Mouse (Mus musculus) liver (tissue): ENCODE measurements around the gene Slc41a2.
A peak's percentile ranks its signal among the peaks of the same experiment; 100 is the strongest.

Experiments
- DNase-seq: peaks from one replicate; pipeline ENCODE4 v3.0.0-alpha.2; 2020; ENCODE audit warnings: mixed read lengths

Gene Slc41a2

DNA sequence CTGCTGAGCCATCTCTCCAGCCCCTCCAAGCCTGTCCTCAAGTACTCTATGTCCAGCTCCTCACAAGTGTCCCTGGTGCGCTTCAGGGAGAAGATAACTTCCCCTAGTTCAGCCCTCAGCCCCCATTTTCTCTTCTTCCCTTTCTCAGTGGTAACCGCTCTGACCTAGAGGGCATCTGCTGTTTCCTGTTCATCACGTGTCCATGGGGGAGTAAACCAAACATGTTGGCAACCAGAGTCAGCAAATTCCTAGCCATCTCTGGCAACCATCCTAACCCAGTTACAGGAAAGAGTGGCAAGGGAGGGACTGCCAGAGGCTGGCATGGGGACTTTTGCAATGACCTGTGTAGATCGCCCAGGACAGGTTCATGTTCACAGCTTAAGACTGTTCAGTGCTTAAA lies 36.0 kb downstream of the Slc41a2 start:
- DNase-seq, result no peak

DNA sequence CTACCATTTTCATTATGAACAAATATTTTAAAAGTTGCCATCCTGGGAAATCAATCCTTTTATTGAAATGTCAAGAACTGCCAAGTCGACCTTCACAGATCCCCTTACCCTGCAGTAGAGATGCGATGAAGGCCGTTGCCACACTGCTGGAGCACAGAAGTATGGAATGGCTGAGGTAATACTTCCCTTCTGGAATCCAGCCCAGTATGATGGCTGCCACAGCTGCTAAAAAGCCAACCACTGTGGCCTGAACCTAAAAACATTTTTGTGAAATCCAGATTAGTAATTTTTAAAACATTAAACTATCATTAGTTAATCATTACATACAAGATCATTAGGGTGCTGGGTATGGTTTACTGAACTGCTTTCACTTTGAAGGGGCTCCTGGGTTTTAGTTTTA lies 36.6 kb downstream of the Slc41a2 start:
- DNase-seq, result no peak

- peak; percentile 34 for DNase-seq
These were observed 40.7 kb downstream of the Slc41a2 start for GRCm38 (mm10) chr10:83297017-83297416.

DNA sequence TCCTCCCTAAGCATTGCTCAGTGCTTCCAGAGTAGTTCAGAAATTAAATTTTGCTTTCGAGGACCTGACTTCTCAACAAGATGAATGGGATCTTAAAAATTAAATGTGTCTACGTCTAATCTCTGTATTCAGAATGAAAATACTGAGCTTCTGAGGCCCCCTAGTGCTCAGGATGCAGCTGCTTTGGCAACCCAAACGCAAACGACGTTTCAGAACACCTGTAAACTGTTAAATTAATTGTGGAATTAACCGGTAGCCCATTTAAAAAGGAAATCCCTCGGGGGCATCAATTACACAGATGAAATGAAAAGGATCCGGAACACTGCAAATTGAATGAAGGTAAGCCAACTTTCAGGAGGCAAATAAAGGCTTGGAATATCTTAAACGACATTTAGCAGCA lies 42.9 kb downstream of the Slc41a2 start:
- DNase-seq, result no peak

GRCm38 (mm10) chr10:83293352-83293751 lies 44.3 kb downstream of the Slc41a2 start:
- no peak for DNase-seq

- DNase-seq, result no peak
These were observed 46.0 kb downstream of the Slc41a2 start for GRCm38 (mm10) chr10:83291731-83292130.

GRCm38 (mm10) chr10:83287828-83288227 lies 49.9 kb downstream of the Slc41a2 start:
- no peak for DNase-seq

DNA sequence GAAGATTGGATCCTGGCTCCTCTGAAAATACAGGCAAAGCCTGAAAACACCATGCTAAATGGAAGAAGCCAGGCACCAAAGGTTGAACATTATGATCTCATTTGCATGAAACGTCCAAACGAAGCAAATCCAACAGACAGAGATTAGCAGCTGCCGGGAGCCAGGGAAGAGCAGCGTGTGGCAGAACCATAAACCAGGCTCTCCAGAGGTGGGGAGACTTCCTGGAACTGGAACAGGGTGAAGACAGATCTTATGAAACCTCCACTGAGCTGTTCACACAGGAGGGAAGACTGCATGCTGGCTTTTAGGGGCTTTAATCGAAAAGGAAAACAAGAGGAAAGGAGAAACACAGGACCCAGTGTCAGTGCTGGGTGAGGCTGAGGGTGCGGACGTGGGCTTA lies 51.3 kb downstream of the Slc41a2 start:
- no peak for DNase-seq

GRCm38 (mm10) chr10:83285724-83286256 lies 51.9 kb downstream of the Slc41a2 start:
- DNase-seq, result no peak

GRCm38 (mm10) chr10:83284916-83285315 lies 52.8 kb downstream of the Slc41a2 start:
- no peak for DNase-seq

- no peak for DNase-seq
These were observed 71.0 kb downstream of the Slc41a2 start for GRCm38 (mm10) chr10:83266731-83267130.

DNA sequence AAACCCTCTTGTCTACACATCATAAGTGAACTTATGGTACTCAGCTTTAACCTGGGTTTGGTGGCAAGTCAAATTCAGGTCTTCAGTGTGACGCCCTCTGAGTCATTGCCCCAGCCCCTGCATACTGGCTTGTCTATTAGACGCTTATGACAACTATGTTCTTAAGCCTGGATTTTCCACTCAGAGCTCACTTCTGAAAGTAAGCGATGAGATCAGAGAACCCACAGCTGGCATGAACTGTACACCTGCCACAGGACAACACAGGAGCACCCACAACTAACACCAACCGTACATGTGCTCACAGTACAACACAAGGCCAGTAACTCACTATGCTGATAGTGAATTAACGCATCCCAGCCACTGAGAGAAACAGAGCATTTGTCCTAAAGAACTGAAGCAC lies 71.4 kb downstream of the Slc41a2 start:
- no peak for DNase-seq

DNA sequence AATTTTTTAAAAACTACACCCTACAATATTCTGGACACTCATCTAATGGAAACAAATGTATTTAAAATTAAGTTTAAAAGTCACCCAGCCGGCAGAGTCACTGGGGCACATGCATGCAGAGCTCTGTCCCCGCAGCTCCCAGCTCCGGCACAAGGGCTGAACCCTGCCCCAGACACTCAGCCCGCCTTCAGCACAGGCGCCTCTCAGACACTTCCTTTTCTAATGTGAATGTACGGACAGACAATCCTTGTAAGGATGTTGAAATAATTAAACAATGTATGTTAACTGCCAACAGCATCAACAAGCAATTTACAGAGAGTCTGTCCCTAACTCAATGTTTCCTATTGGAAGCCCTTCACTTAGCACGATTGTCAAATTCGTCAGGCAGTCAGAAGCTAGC lies 73.0 kb downstream of the Slc41a2 start:
- DNase-seq, result no peak

GRCm38 (mm10) chr10:83264056-83264455 lies 73.6 kb downstream of the Slc41a2 start:
- DNase-seq, result no peak

- DNase-seq, result no peak
These were observed 76.4 kb downstream of the Slc41a2 start for GRCm38 (mm10) chr10:83261264-83261663.

GRCm38 (mm10) chr10:83251377-83251776 lies 86.3 kb downstream of the Slc41a2 start:
- peak; percentile 20 for DNase-seq

DNA sequence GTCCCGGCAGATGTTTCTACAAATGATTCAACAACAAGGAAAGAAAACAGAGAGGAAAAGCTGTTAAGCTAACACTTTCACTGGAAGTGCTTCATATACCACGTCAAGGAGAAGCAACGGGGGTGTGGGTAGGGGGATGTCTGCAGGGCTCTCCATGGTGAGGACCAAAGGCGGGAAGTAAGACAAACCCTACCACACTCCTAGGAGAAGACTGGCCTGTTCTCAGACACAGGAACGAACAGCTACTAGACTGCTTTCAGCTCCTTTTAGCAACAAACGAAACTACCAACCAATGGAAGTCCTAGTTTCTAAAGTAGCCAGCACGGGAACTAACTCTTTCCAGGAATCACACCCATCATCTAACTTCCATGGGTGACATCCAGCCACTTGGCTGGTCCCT lies 89.6 kb downstream of the Slc41a2 start:
- DNase-seq, result no peak

DNA sequence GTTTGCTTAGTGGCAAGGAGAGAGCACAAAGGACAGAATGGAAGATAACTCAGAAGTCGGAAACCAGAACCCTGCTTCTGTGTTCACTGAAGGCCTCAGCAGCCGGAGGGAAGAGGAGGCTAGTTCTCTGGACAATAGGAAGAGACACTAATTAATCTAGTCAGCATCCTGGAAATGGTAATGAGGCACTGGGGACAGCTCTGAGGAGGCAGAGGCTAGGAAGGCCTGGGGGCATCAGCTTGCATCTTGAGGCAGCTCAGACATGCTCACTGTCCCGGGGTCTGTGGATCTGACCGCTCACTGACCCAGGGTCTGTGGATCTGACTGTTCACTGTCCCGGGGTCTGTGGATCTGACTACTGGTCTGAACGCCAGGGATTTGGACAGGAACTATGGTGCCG lies 92.0 kb downstream of the Slc41a2 start:
- no peak for DNase-seq

DNA sequence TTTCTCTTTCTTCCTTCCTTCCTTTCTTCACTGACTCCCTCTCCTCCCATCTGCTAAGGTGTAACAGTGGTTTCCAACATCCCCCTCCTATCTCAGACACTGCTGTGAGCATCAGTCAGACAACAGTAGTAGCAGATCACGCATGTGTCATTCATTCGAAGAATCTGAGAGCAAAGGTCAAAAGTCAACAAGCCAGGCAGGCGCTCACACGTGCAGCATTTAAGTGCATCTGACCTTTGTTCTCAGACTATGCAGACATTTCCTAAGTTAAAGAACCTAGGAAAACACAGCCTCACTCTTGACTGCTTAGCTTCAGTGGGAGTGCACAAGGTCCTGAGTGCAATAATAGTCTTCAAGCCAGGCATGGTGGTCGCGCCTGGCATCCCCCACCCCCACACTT lies 93.6 kb downstream of the Slc41a2 start:
- no peak for DNase-seq

DNA sequence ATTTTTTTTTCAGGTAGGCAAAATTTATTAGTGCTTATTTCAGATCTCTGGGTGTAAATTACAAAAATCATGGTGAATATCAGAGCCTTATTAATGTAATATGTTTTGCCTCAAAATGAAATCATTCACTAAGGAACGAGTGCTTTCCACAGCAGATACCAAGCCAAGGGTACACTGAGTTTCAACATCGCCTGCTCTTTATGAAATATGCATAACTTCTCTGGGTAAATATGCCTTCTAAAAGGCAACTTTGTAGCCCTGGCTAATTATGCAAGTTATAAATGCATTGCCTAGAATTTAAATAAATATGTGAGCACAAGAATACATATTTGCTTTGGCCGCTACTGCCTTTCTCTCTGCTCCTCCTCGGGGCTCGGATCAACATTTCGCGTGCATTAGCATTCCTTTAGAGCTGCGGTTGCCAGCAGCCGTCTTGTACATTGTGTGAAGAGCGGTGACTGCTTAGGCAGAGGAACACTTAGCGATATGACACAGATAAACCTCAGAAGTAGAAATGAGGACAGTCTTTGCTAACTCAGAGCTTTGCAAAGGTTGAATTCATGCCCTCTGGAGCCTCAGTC lies 95.5 kb downstream of the Slc41a2 start:
- no peak for DNase-seq

DNA sequence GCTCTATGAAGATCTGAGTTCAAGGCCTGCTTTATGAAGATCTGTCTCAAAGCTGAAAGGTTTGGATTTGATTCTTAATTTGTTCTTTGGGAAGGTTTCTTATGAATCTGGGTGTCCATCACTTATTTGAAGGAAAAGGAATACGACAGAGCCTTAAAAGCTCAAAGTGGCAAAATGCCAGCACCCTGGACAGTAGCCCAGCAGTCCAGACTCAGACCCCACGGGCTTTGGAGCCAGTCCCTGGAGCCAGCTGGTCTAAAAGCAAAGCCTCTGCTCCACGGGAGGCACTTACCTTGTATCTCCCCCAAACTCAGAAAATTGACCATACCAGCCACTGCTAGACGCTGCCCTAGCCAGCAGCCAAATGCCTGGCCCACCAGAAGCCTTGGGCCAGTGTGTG lies 103.3 kb downstream of the Slc41a2 start:
- DNase-seq, result no peak

DNA sequence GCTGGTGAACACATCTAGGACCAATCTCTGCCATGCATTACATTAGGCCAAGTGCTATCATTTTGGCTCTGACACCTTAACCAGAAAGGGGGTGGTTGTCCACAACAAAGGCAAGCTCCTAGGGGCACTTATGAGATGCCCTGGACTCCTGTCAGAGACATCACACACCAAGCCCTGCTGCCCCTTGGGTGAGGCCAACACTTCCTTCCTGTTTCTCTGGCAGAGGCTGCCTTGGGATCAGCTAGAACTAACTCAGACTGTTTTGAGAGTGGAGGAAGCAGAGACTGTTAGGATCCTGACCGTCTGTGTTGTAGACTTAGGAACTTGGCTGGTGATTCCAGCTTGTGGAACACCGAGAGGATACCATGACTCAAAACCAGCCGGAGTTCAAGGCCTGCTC lies 103.7 kb downstream of the Slc41a2 start:
- DNase-seq, result no peak

DNA sequence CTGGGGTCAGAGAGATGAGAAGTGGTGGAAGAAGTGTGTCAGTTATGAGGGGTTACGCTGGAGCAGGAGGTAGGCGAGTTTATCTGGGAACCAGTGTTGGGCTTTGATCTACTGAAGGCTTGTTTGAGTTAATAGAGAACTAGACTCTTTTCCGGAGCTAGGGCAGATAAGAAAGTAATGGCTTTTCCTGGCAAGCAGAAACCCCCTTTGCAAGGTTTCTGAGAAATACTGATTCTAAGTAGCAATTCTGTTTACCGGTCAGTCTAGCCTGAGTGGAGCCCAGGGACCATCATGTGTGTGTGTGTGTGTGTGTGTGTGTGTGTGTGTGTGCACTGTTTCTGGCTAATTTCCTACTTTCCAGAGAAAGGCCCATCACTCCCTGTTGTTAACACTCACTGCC lies 109.1 kb downstream of the Slc41a2 start:
- DNase-seq, result no peak

- peak; percentile 16 for DNase-seq
These were observed 112.7 kb downstream of the Slc41a2 start for GRCm38 (mm10) chr10:83224999-83225398.

- no peak for DNase-seq
These were observed 116.8 kb downstream of the Slc41a2 start for GRCm38 (mm10) chr10:83220847-83221246.
